Mouse (Mus musculus) limb, embryonic 14.5 days (tissue): ENCODE results near the gene Pcbp3. TPM values are rescaled to one million over a fixed set of nuclear protein-coding genes. Genes with fewer than 3 reads are reported as not detected.

Source experiments
- ATAC-seq: fragments of 200-750 bp; cut with Nextera tagmentation; 2 replicates; pipeline ENCODE4 v1.8.0; 2017; ENCODE audit warnings: low read depth, moderate number of reproducible peaks, moderate TSS enrichment; ENCODE audit not compliant: low FRiP score
- DNase-seq: peaks from one replicate; pipeline ENCODE4 v3.0.0-alpha.2; 2015; ENCODE audit warnings: low spot score
- H3K27ac ChIP-seq: fragments of 300-500 bp; sonication (generic); replicated peaks from 2 replicates; pipeline ENCODE4 v1.5.1; 2014; ENCODE audit warnings: low read depth, mild to moderate bottlenecking, low read length, moderate library complexity, mixed read lengths
- H3K27me3 ChIP-seq: fragments of 300-500 bp; sonication (generic); 2 replicates; pipeline ENCODE4 v1.6.1; 2014; ENCODE audit warnings: low read length, mixed read lengths; ENCODE audit not compliant: control insufficient read depth, insufficient read depth
- H3K36me3 ChIP-seq: fragments of 300-500 bp; sonication (generic); 2 replicates; pipeline ENCODE4 v1.6.1; 2014; ENCODE audit warnings: mild to moderate bottlenecking, low read length, moderate library complexity, mixed read lengths; ENCODE audit not compliant: control insufficient read depth, insufficient read depth
- H3K4me1 ChIP-seq: fragments of 300-500 bp; sonication (generic); 2 replicates; pipeline ENCODE4 v1.6.1; 2014; ENCODE audit warnings: antibody characterized with exemption, low read length, mixed read lengths; ENCODE audit not compliant: control insufficient read depth, insufficient read depth
- H3K4me2 ChIP-seq: fragments of 300-500 bp; sonication (generic); replicated peaks from 2 replicates; pipeline ENCODE4 v1.6.1; 2014; ENCODE audit warnings: low read depth, mild to moderate bottlenecking, low read length, moderate library complexity; ENCODE audit not compliant: severe bottlenecking
- H3K4me3 ChIP-seq: fragments of 300-500 bp; sonication (generic); replicated peaks from 2 replicates; pipeline ENCODE4 v1.5.1; 2014; ENCODE audit warnings: low read length
- H3K9ac ChIP-seq: fragments of 300-500 bp; sonication (generic); 2 replicates; pipeline ENCODE4 v1.6.1; 2014; ENCODE audit warnings: mild to moderate bottlenecking, low read depth, low read length, moderate library complexity; ENCODE audit not compliant: severe bottlenecking
- H3K9me3 ChIP-seq: fragments of 300-500 bp; sonication (generic); 2 replicates; pipeline ENCODE4 v1.6.1; 2016; ENCODE audit warnings: low read length; ENCODE audit not compliant: control insufficient read depth
- POLR2A ChIP-seq: fragments of 200-500 bp; IDR thresholded peaks from 2 replicates; pipeline ENCODE4 v1.8.0; 2012; ENCODE audit warnings: inconsistent platforms, mild to moderate bottlenecking, moderate library complexity, borderline replicate concordance; ENCODE audit not compliant: insufficient read depth, insufficient read length; ENCODE audit errors: extremely low read depth
- WGBS: fragments of 180-500 bp; shearing (Covaris S2); extraction: QIAGEN DNeasy Blood & Tissue Kit; methylation state at CpG from one replicate; pipeline ENCODE4 v1.1.7; 2014; 5-methylcytosine and 5-hydroxymethylcytosine counted together
- polyA plus RNA-seq, 2 experiments: library from polyadenylated mRNA; depleted of rRNA in 1 of 2; stranded (reverse) in 1 of 2; unstranded in 1 of 2; fragments of >200 nt; fragmentation: Nextera tagmentation in 1 of 2; extraction: Ambion mirVana in 1 of 2; gene quantifications; 2 replicates each; pipeline versions ENCODE4 v1.2.1 to v1.2.3; 2012 to 2014

Pcbp3 gene
- polyA plus RNA-seq, 2 experiments, result 11.5 to 16.4 TPM

DNA sequence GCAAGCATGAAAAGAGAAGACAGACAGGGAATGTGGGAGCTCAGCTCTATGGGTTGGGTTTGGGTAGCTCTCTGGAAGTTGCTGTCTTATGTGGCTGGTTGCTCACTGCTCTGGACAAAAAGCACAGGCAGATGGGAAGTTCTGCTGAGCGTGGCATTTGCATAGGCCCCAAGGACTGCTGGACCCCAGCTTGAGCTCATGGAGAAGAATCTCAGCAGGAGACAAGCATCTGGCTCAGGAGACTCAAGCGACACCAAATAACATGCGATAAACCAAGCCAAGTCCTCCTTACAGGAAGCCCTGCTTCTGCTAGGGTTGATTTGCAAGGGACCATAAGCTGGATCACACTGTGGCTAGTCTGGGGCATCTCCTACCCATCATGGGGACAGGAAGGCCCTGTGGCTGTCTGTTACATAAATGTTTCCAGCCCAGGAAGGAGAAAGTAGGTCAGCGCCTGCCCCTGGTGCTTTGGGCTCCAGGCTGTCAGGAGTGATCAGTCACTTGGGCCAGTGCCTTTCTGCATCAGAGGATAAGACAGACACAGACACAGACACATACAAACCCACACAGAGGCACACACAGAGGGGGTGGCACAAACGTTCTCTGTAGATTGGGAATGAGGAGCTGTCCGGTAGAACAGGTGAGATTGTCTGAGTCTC lies 159.7 kb downstream of the Pcbp3 start:
- ATAC-seq (no peak), DNase-seq (no peak)
- 74% methylated on average over 6 of the region's 6 CpGs for WGBS
- no peak overlapping the region for H3K9ac ChIP-seq
- H3K27ac ChIP-seq, result no peak overlapping the region
- no peaks in the 10 kb centered on the region for H3K27me3 ChIP-seq
- TF ChIP-seq POLR2A, result no peak
- no peaks in the 10 kb centered on the region for H3K4me1 ChIP-seq
- H3K4me2 ChIP-seq, result no peak overlapping the region
- no peaks in the 10 kb centered on the region for H3K9me3 ChIP-seq
- peaks cover 4% of the 10 kb centered on the region for H3K36me3 ChIP-seq
- no peak overlapping the region for H3K4me3 ChIP-seq

DNA sequence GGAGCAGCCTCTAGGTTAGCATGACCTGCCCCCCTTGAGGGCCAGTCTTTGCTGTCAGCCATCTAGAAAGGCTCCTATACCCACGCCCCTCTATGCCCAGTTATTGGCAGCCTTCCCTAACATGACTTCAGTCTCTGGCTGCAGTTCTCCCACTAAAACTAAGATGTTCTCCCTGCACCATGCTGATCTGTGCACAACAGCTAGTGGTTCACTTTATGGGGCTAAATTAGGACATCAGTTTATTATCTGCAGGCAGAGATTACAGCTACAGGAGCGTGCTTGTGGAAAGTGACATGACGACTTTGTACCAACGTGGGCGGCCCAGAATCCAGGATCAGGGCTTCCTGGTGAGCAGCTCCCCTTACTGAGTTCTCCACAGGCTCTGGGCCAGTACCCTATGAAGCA lies 160.4 kb downstream of the Pcbp3 start:
- H3K27ac ChIP-seq, result no peak overlapping the region
- WGBS, result 80% methylated on average over 5 of the region's 5 CpGs
- H3K4me2 ChIP-seq, result no peak overlapping the region

DNA sequence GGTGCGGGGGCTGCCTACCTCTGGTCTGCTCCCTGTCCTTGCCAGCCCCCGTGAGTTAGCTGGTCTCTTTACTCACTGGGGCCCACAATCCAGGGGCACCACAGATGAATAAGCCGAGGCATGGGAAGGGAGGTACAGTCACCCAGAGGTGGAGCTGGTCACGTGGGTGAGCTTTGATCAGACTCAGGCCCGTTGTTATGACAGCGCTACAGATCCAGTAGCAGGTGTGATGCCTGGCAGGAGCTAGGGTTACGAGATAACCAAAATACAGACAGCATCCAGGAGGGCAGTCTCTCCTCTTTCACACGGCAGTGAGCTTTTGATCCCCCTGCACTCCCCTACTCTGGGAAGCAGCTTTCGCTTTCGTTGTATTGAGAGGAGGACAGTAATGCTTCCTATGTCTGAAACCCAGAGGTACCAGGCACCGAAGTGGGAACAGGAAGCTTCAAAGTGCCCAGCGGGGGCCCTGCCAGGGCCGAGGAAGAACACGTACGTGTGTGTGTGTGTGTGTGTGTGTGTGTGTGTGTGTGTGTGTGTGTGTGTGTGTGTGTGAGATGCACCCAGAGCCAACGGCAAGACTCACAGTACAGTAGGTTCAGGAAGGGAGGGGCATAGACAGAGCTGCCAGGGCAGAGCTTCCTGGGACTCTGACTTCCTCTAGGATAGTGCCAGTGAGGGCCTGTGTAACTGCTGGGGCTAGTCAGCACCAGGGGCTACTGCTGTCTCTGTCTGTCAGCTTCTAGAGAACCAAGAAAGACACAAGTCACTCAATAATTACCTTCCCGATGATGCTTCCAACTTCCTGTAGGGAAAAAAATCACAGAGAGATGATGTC lies 162.7 kb downstream of the Pcbp3 start:
- no peak overlapping the region; the same call in 1 of the 2 replicates for H3K27ac ChIP-seq
- no peaks in the 10 kb centered on the region for H3K9me3 ChIP-seq
- H3K36me3 ChIP-seq, result peaks cover 4% of the 10 kb centered on the region
- H3K4me3 ChIP-seq, result no peak overlapping the region
- TF ChIP-seq POLR2A, result no peak
- H3K27me3 ChIP-seq, result no peaks in the 10 kb centered on the region
- 78% methylated on average over 16 of the region's 17 CpGs for WGBS
- H3K4me2 ChIP-seq, result no peak overlapping the region
- ATAC-seq (no peak), DNase-seq (no peak)
- H3K9ac ChIP-seq, result no peak overlapping the region
- 0 out of 2 replicates have a peak, but pooled peaks cover 4% of the 10 kb centered on the region for H3K4me1 ChIP-seq

More for the DNA sequence above, 160.4 kb downstream of the Pcbp3 start:
- Histone ChIP-seq H3K4me3 (no peak overlapping the region), H3K27me3 (no peaks in the 10 kb centered on the region), H3K4me1 (no peaks in the 10 kb centered on the region), H3K9me3 (no peaks in the 10 kb centered on the region), H3K36me3 (peaks cover 4% of the 10 kb centered on the region), H3K9ac (no peak overlapping the region)
- ATAC-seq (no peak), DNase-seq (no peak)
- TF ChIP-seq POLR2A, result no peak

DNA sequence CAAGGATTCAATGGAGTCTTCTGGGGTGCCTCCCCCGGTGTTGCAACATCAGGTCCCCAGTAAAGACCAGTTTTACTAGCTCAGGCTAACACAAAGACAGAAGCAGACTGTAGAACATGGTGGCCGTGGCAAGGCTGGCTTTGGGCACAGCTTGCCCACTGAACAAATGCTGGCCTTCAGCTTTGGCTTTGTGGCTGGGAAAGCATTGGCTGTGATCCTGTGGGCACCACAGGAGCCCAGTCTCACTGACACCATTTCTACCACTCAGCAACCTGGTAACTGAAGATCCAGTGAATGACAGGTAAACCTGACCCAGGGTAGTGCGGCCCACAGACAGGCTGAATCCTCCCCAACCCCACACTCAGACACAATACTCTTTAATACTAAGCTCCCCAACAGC lies 167.6 kb downstream of the Pcbp3 start:
- Histone ChIP-seq H3K4me1 (0 out of 2 replicates have a peak, but pooled peaks cover 4% of the 10 kb centered on the region), H3K9me3 (no peaks in the 10 kb centered on the region), H3K27me3 (no peaks in the 10 kb centered on the region), H3K36me3 (peaks cover 4% of the 10 kb centered on the region), H3K4me3 (no peak overlapping the region), H3K4me2 (no peak overlapping the region), H3K9ac (no peak overlapping the region), H3K27ac (no peak overlapping the region)
- DNase-seq (no peak), ATAC-seq (no peak)
- 93% methylated on average over 3 of the region's 3 CpGs for WGBS
- TF ChIP-seq POLR2A, result no peak

DNA sequence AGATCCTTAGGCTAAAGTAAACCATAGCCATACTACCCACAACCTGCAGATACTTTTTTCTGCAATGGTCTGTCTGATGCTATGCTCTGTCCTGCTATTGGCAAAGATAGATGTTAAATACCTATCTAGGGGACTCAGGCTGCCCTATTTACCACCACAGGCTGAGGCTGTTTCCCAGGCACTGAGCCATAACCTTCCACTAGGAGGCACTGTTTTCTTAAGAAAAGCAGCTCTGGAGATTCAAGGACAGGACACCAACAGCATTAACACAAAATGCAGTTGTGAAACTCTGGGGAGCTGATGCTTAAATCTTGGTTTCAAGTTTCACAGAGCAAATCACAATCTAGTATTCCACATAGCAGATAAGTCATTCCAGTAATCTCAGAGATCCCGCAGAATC lies 170.2 kb downstream of the Pcbp3 start:
- WGBS, result 83% methylated on average over 1 of the region's 1 CpGs
- Histone ChIP-seq H3K4me2 (no peak overlapping the region), H3K9me3 (no peaks in the 10 kb centered on the region), H3K27ac (no peak overlapping the region), H3K9ac (no peak overlapping the region), H3K36me3 (no peaks in the 10 kb centered on the region; the same call in 1 of the 2 replicates), H3K4me3 (no peak overlapping the region), H3K27me3 (no peaks in the 10 kb centered on the region), H3K4me1 (0 out of 2 replicates have a peak, but pooled peaks cover 4% of the 10 kb centered on the region)
- ATAC-seq (no peak), DNase-seq (peak; percentile 43)
- no peak for TF ChIP-seq POLR2A
